Comparison of ENCODE assay signal across 11 mouse cellular contexts in the genomic region with DNA sequence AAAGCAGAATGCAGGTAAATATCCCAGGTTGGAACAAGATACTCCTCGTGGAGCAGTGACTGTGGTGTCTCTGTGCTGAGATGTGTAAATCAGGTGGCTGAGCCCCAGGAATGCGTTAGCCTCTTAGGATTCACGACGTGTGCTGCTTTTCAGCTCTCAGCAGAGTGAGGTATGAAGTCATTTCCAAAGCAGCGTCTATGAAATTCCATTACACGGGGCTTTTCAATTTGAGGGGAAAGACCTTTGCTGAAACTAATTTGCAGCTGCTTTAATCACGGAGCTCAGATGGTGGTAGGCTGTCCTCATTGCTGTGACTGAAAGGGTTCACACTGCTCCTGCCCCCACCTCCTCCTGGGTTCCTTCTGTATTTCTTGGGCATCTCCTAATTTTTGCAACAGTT.
DNase-seq lines count a peak whose midpoint lies in the region; ATAC-seq and TF ChIP-seq lines count a peak whose summit lies in the region.
"Had no signal": no experiment of that assay in that cellular context is flagged by ENCODE, and none has a peak within 500 bp of the region (broad histone marks: within the 10 kb centered on the region; RNA-seq: fewer than 3 reads in every experiment).

No protein-coding gene starts in this region.

- H3K9me3 ChIP-seq in kidney, postnatal 0 days (replicated peaks; ENCODE audit: low read length) = no peaks in the 10 kb centered on the region
- no peaks in the 10 kb centered on the region for H3K9me3 ChIP-seq in embryonic facial prominence, embryonic 14.5 days (ENCODE audit: control insufficient read depth, low read length)
- no peaks in the 10 kb centered on the region for H3K9me3 ChIP-seq in hindbrain, postnatal 0 days (ENCODE audit: low read length)
- H3K9me3 ChIP-seq: G1E had no signal

- H3K36me3 ChIP-seq in kidney, postnatal 0 days (ENCODE audit: insufficient read depth, low read length) = no peaks in the 10 kb centered on the region
- no peaks in the 10 kb centered on the region for H3K36me3 ChIP-seq in embryonic facial prominence, embryonic 14.5 days (ENCODE audit: control insufficient read depth, insufficient read depth, low read length)
- H3K36me3 ChIP-seq in hindbrain, postnatal 0 days (ENCODE audit: insufficient read depth, low read length) = no peaks in the 10 kb centered on the region
- H3K36me3 ChIP-seq: G1E had no signal

- no peak overlapping the region for H3K4me3 ChIP-seq in kidney, postnatal 0 days (replicated peaks; ENCODE audit: low read depth, low read length)
- H3K4me3 ChIP-seq in embryonic facial prominence, embryonic 14.5 days (ENCODE audit: low read depth, low read length) = no peak overlapping the region
- H3K4me3 ChIP-seq in hindbrain, postnatal 0 days (ENCODE audit: low read length) = no peak overlapping the region

- 9% methylated on average over 7 of the region's 7 CpGs for WGBS in kidney, postnatal 0 days
- WGBS in embryonic facial prominence, embryonic 14.5 days = 4% methylated on average over 7 of the region's 7 CpGs
- 3% methylated on average over 7 of the region's 7 CpGs for WGBS in hindbrain, postnatal 0 days

- no peaks in the 10 kb centered on the region for H3K27me3 ChIP-seq in kidney, postnatal 0 days (ENCODE audit: insufficient read depth, low read length)
- H3K27me3 ChIP-seq in embryonic facial prominence, embryonic 14.5 days (replicated peaks; ENCODE audit: control insufficient read depth, insufficient read depth, low read length) = peaks cover 8% of the 10 kb centered on the region
- H3K27me3 ChIP-seq in hindbrain, postnatal 0 days (ENCODE audit: insufficient read depth, low read length) = no peaks in the 10 kb centered on the region

- TF ChIP-seq CTCF in kidney, postnatal 0 days (IDR thresholded peaks at IDR 0.05; ENCODE audit: low read depth) = no peak
- no peak for TF ChIP-seq CTCF in hindbrain, postnatal 0 days (IDR thresholded peaks at IDR 0.05; ENCODE audit: low read depth)

- no peak overlapping the region for H3K4me2 ChIP-seq in kidney, postnatal 0 days (ENCODE audit: low read length)
- H3K4me2 ChIP-seq in embryonic facial prominence, embryonic 14.5 days (ENCODE audit: low read depth, low read length) = no peak overlapping the region
- H3K4me2 ChIP-seq in hindbrain, postnatal 0 days (ENCODE audit: low read depth, low read length) = peak overlapping the region; percentile 11; the same call in 1 of the 2 replicates

- H3K27ac ChIP-seq in kidney, postnatal 0 days = no peak overlapping the region
- H3K27ac ChIP-seq in embryonic facial prominence, embryonic 14.5 days (replicated peaks; ENCODE audit: low read depth, low read length) = no peak overlapping the region
- no peak overlapping the region for H3K27ac ChIP-seq in hindbrain, postnatal 0 days

- 0 out of 2 replicates have a peak, but pooled peaks have one; percentile 13 for ATAC-seq in kidney, postnatal 0 days (replicated peaks; ENCODE audit: low FRiP score, low read depth)
- ATAC-seq in embryonic facial prominence, embryonic 14.5 days (ENCODE audit: low read depth) = peak; percentile 88
- peak; percentile 78 for ATAC-seq in hindbrain, postnatal 0 days

- H3K9ac ChIP-seq in kidney, postnatal 0 days (ENCODE audit: low read depth, low read length) = no peak overlapping the region
- no peak overlapping the region for H3K9ac ChIP-seq in embryonic facial prominence, embryonic 14.5 days (ENCODE audit: low read depth, low read length)
- no peak overlapping the region for H3K9ac ChIP-seq in hindbrain, postnatal 0 days (replicated peaks; ENCODE audit: low read length)

- DNase-seq in kidney, postnatal 0 days (ENCODE audit: low spot score) = peak; percentile 16
- DNase-seq in kidney, adult 8-10 months = no peak
- peak; percentile 75 for DNase-seq in embryonic facial prominence, embryonic 14.5 days (ENCODE audit: low spot score)
- peak; percentile 57 for DNase-seq in hindbrain, postnatal 0 days (ENCODE audit: low spot score)
- peak; percentile 21 for DNase-seq in retina, embryonic 14.5 days (ENCODE audit: low spot score)
- no peak for DNase-seq in urinary bladder, postnatal 25 days (ENCODE audit: low spot score)
- no peak for DNase-seq in gastrocnemius, postnatal 4 days (ENCODE audit: low spot score in 2 of 2)
- DNase-seq: gastrocnemius, postnatal 10 days; layer of hippocampus, adult 9-11 months; lung, postnatal 36 days had no signal

- H3K4me1 ChIP-seq in kidney, postnatal 0 days (replicated peaks; ENCODE audit: insufficient read depth, low read length) = no peaks in the 10 kb centered on the region
- H3K4me1 ChIP-seq in embryonic facial prominence, embryonic 14.5 days (ENCODE audit: control insufficient read depth, insufficient read depth, low read length) = no peaks in the 10 kb centered on the region
- no peaks in the 10 kb centered on the region for H3K4me1 ChIP-seq in hindbrain, postnatal 0 days (ENCODE audit: insufficient read depth, low read length)

Comparison
In these comparisons a context has a peak if more than half of its experiments do, and no peak if none do; other contexts are left out.
1. DNase-seq: peak in kidney, postnatal 0 days (single experiment), embryonic facial prominence, embryonic 14.5 days (single experiment), hindbrain, postnatal 0 days (single experiment) and retina, embryonic 14.5 days (single experiment); none in kidney, adult 8-10 months (0 of 2), urinary bladder, postnatal 25 days (single experiment) and gastrocnemius, postnatal 4 days (0 of 2).
2. ATAC-seq: peak in every context shown above with its lines; median percentile 88 in embryonic facial prominence, embryonic 14.5 days; 78 in hindbrain, postnatal 0 days; 13 in kidney, postnatal 0 days.